Mouse (Mus musculus): ENCODE data around the gene Ift57. TPM values are rescaled to one million over a fixed set of nuclear protein-coding genes. Genes with fewer than 3 reads are reported as not detected.

Ift57 gene
- total RNA-seq, 2 experiments from 2014 or later = 45.9 to 56.6 TPM

DNA sequence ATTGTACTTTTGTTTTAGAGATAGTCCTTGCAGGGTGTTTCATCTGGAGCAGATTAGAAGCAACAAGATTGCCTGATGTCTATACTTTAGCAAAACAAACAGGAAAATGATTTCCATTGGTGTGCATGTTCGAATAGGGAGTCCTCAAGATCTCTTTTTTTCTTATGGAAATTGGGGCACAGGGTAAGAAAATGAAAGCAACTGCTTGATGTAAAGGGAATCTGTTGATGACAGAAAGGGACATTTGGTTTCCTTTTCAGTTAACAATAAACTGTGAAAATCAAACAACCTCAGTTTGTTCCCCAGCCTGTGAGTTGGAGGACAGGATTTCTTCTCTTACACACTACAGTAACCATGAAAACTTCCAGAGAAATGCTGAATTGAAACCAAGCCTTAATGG, 53.9 kb downstream of the Ift57 start:
- DNase-seq (ENCODE audit: low spot score in 2 of 2) = no peak

DNA sequence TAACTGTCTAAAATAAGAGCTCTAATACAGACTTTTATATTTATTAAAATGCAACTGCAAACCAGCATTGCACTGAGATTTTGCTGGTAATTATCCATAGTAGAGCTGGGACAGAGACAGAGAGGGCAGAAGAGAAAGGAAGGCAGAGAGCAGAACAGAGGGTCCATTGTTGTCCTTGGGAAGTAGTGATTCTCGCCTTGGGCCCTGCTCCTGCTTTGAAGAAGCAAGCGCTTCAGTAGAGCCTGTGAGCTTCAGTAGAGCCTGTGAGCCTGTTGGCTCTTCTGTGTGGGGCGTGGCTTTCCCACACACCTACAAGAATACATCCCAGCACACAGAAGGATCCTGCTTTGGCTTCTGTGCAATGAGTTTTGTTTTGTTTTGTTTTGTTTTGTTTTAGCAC, 54.3 kb downstream of the Ift57 start:
- DNase-seq (ENCODE audit: low spot score in 2 of 2) = no peak

DNA sequence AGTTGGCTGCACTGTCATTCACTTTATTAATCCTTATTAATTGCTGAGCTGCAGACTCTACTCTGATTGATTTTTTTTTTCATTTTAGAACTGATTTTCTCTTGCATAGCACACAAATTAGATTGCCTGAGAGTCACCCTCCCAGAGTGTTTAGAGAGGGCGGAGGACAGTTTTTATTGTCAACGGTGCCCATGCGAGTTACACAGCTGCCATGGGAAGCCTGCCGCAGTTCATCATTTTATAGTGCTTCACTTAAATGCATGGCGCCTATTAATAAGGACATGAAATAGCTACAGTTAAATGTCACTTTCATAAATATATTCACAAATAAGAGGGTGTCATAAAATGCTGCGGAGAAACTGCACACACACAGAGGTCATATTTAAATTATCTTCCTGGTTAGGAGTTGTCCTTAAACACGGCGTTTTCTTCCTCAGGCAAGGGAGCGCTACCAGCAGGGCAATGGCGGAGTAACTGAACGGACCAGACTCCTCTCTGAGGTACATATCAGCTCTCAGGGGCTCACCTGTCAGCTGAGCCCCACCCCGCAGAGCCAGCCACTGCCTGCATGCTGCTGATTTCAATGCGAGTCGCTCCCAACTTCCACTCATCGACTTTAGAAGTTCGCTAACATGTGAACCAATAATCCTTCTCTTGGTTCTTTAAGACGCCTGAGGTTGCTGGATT, 61.6 kb downstream of the Ift57 start:
- no peak for DNase-seq (ENCODE audit: low spot score in 2 of 2)

GRCm38 (mm10) chr16:49761981-49762380, 62.9 kb downstream of the Ift57 start:
- no peak for DNase-seq (ENCODE audit: low spot score in 2 of 2)

DNA sequence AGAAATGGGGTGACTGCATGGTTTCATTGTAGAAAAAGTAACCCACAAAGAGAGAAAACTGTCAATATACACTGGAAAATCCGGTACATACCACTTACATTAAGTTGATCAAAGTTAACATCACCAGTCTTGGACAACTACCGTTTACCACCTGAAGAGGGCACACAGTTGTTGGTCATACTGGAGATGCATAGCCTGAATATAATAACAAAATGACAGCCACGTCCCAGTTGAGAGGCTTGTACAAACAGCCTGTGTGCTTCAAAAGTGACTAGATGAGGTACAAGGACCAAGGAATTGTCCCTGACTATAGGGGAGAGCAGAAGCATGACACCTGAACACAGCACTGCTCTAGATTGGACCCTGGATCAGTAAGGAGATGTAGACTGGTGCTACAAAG, 67.3 kb downstream of the Ift57 start:
- DNase-seq (ENCODE audit: low spot score in 2 of 2) = no peak

- DNase-seq (ENCODE audit: low spot score in 2 of 2) = no peak
These were observed 69.5 kb downstream of the Ift57 start for GRCm38 (mm10) chr16:49768491-49769031.

- DNase-seq (ENCODE audit: low spot score in 2 of 2) = no peak
These were observed 70.8 kb downstream of the Ift57 start for GRCm38 (mm10) chr16:49769831-49770261.

- DNase-seq (ENCODE audit: low spot score in 2 of 2) = no peak
These were observed 71.5 kb downstream of the Ift57 start for GRCm38 (mm10) chr16:49770320-49771189.

DNA sequence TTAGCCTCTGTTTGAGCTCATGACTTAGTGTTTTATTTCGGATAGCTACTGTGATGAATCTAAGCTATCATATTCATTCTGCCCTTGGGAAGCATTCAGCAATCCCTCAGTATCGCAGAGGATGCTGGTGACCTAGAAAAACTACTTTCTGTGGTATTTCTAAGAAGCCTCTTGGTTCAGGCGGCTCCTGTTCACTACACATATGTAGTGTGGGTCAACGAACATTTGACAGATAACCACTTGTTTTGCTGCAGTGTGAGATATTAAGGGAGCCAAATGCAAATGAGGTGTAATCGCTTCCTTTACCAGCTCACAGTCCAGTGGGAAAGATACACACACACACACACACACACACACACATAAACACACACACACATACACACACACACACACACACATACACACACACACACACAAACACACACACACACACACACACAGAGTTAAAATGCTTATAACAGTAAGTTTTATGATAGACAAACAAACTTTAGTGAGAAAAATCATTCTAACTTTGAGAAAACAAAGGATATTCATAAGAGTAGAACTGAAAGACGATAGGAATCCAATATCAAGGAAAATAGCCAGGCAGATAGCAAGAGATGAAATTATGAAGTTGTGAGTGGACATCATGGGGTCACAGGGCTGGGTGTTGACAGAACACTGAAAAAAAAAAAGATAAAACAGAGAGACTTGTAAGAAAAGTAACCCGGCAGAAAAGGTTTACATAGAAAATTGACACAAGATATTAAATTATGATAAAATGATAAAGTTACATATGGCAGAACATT, 72.8 kb downstream of the Ift57 start:
- no peak for DNase-seq (ENCODE audit: low spot score in 2 of 2)

DNA sequence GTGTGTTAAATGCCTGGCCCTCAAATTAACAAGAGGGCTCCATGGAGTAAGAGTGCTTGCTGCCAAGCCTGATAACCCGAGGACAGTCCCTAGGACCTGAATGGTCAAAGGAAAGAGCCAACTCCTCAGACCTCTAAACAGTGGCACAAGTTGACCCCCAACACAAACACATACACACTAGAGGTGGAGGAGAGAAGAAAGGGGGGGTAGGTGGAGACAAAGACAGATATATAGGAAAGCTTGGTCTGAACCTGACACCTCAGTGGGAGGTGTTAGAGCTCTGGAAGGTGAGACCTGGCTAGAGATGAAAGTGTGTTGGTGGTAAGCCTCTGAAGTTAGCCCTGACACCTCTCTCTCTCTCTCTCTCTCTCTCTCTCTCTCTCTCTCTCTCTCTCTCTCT, 73.5 kb downstream of the Ift57 start:
- no peak for DNase-seq (ENCODE audit: low spot score in 2 of 2)

GRCm38 (mm10) chr16:49773068-49773467, 74.0 kb downstream of the Ift57 start:
- no peak for DNase-seq (ENCODE audit: low spot score in 2 of 2)

DNA sequence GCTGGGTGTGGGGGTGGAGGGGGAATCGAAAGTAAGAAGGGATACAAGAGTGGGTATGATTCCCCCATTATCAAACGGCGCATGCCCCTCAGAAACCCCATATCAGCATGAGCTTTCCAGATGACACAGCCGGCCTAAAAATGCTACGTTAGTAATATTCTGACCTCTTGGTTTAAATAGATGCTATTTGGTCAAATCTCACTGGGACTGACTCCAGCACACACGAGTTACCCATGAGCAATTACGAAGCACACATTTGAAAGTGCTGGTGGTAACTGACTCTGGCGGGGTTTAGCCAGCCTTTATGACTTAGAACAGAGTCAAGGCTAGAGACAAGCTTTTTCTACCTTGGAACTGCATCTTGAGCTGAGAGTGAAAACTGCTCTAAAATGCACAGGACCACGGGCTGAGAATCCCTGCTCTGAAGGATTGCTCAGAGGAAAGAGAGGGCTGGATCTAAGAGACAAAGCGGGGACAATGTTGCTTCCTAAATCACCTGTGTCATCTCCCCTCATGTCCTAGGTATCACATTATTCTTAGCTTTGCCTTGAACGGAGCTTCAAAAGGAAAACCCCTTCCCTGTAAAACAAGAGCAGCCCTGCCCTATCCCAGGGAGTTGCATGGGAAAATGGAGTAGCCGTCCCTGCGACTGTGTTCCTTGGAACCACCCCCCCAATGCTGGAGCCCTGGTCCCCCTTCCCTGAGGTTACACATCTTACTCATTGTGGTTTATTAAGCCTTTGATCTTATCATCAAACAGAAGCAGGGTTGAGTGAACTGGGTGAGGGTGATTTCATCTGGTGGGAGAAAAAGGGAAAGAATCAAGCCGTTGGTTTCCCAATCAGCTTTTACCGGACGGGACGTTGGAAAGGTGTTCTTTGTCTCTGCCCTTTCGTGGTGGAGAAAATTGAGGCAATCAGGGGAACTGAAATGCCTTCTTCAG, 75.3 kb downstream of the Ift57 start:
- DNase-seq (ENCODE audit: low spot score in 2 of 2) = no peak

- DNase-seq (ENCODE audit: low spot score in 2 of 2) = no peak
These were observed 76.3 kb downstream of the Ift57 start for GRCm38 (mm10) chr16:49775002-49775966.

DNA sequence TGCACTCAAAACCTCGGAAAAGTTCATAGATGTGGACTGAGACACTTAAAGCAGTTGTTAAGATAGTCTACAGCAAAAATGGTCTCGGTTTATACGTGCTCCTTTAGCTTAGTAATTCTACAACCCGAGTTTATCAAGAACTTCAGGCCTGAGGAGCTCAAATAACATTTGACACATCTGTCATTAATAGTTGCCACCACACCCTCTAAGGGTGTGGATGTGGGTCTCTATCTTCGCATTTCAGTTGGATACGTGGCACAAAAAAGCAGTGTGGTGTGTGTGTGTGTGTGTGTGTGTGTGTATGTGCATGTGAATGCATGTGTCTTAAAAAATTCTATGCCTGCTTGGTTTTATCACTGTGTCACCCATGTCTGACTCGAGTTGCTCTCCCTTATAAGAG, 77.9 kb downstream of the Ift57 start:
- DNase-seq (ENCODE audit: low spot score in 2 of 2) = no peak

DNA sequence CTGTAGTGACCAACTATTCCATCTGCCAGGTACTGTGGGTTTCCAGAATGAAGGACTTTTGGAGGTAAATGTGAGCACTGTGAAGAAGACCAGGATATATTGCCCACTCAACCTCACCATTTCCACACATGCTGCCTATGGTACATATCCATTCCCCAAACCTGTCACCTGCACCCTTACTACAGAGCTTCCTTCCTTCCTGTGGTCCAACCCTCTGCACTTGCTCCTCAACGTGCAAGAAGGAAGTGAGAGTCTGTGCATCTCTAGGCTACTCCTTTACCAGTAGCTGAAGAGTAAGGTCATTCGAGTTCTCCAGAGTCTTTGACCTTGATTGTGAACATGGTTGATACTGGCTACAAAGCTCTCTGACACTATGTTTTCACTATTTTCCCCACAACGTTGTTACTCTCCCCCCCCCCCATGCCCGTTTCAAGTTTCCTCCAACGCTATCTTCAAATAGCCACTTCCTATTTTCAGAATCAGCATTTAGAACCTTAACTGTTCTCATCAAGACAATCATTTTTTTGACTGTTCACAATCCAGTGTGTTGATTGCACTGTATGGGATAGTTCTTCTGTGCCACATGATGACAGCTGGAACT, 82.6 kb downstream of the Ift57 start:
- DNase-seq (ENCODE audit: low spot score in 2 of 2) = no peak

- no peak for DNase-seq (ENCODE audit: low spot score in 2 of 2)
These were observed 84.3 kb downstream of the Ift57 start for GRCm38 (mm10) chr16:49783369-49783768.

DNA sequence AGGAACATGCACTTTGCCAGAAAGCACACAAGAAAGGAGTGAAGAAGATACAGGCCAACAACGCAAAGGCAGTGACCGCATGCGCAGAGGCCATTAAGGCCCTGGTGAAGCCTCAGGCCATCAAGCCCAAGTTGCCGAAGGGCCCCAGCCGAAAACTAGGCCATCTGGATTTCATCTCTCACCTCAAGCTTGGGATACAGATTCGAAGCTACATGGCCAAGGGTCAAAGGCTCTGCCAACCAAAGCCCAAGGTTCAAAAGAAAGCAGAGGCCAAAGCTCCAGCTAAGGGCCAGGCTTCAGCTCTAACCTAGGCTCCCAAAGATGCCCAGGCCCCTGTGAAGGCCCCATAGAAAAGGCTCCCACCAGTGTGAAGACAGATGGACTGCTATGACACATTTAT, 87.1 kb downstream of the Ift57 start:
- no peak for DNase-seq (ENCODE audit: low spot score in 2 of 2)

GRCm38 (mm10) chr16:49787714-49788113, 88.7 kb downstream of the Ift57 start:
- no peak for DNase-seq (ENCODE audit: low spot score in 2 of 2)

All from layer of hippocampus, postnatal 10 days (tissue).